Comparison of ENCODE assay signal across 11 mouse cellular contexts in the genomic region with DNA sequence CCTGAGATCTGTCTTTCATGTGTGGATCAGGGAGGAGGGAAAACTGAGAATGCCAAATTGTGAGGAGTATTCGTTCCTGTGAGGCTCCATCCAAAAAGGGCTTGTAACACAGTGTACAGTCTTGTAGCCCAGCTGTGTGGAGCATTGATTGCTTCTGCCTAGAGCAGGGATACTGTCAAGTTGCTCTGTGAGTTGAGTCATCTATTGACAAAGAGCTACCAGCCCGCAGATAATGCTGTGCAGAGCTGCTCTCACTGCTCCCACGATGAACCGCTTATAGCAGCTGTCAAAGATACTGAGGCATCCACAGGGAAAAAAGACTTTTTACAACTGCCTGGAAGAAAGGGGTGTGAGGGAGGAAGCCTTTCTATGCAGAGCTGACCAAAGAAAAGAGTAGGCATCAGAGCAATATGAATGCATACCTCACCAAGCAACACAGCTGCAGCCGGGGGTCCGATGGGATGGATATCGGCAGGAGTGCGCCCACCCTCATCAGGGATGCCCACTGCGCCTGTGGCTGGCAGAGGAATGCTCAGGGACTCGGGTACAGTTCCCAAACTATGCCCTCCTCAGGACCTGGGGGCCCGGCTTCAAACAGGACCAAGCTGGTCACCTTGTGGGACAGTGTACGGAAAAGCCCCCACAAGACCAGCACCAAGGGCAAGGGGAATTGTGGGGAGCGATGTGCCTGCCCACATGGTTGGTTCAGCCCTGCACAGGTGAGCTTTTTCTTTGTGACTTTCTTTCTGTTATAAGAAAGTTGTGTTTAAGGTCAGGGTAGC.
DNase-seq lines count a peak whose midpoint lies in the region; ATAC-seq and TF ChIP-seq lines count a peak whose summit lies in the region.
"Had no signal": no experiment of that assay in that cellular context is flagged by ENCODE, and none has a peak within 500 bp of the region (broad histone marks: within the 10 kb centered on the region; RNA-seq: fewer than 3 reads in every experiment).

No protein-coding gene starts in this region.

- H3K27me3 ChIP-seq in hindbrain, embryonic 11.5 days (ENCODE audit: control insufficient read depth, insufficient read depth, low read length), result no peaks in the 10 kb centered on the region
- no peaks in the 10 kb centered on the region for H3K27me3 ChIP-seq in hindbrain, embryonic 10.5 days (ENCODE audit: insufficient read depth, poor library complexity, severe bottlenecking)
- no peaks in the 10 kb centered on the region for H3K27me3 ChIP-seq in midbrain, postnatal 0 days (ENCODE audit: insufficient read depth, low read length)
- H3K27me3 ChIP-seq: CH12.LX had no signal

- no peak overlapping the region for H3K4me3 ChIP-seq in hindbrain, embryonic 11.5 days (ENCODE audit: low read depth, low read length)
- no peak overlapping the region for H3K4me3 ChIP-seq in hindbrain, embryonic 10.5 days
- no peak overlapping the region; the same call in 1 of the 2 replicates for H3K4me3 ChIP-seq in midbrain, postnatal 0 days (ENCODE audit: low read depth, low read length)

- H3K27ac ChIP-seq in hindbrain, embryonic 11.5 days (ENCODE audit: low read depth, low read length), result no peak overlapping the region
- no peak overlapping the region for H3K27ac ChIP-seq in hindbrain, embryonic 10.5 days
- no peak overlapping the region for H3K27ac ChIP-seq in midbrain, postnatal 0 days (ENCODE audit: low read depth, low read length)
- H3K27ac ChIP-seq: kidney, postnatal 0 days had no signal

- peak; percentile 49 for ATAC-seq in hindbrain, embryonic 11.5 days (ENCODE audit: low FRiP score)
- 0 out of 2 replicates have a peak, but pooled peaks have one; percentile 34 for ATAC-seq in midbrain, postnatal 0 days (ENCODE audit: low FRiP score)
- ATAC-seq in CD4-positive, CD25-positive, alpha-beta regulatory T cell, adult 4 months, result no peak

- H3K36me3 ChIP-seq in hindbrain, embryonic 11.5 days (ENCODE audit: control insufficient read depth, insufficient read depth, low read length), result no peaks in the 10 kb centered on the region
- no peaks in the 10 kb centered on the region for H3K36me3 ChIP-seq in hindbrain, embryonic 10.5 days
- no peaks in the 10 kb centered on the region for H3K36me3 ChIP-seq in midbrain, postnatal 0 days (ENCODE audit: insufficient read depth, low read length)

- TF ChIP-seq CTCF in midbrain, postnatal 0 days (IDR thresholded peaks at IDR 0.05), result no peak

- no peaks in the 10 kb centered on the region for H3K4me1 ChIP-seq in hindbrain, embryonic 11.5 days (replicated peaks; ENCODE audit: control insufficient read depth, insufficient read depth, low read length)
- 0 out of 2 replicates have a peak, but pooled peaks cover 2% of the 10 kb centered on the region for H3K4me1 ChIP-seq in hindbrain, embryonic 10.5 days (replicated peaks)
- no peaks in the 10 kb centered on the region for H3K4me1 ChIP-seq in midbrain, postnatal 0 days (ENCODE audit: insufficient read depth, low read length)

- H3K9ac ChIP-seq in hindbrain, embryonic 11.5 days (ENCODE audit: low read depth, low read length), result no peak overlapping the region
- no peak overlapping the region for H3K9ac ChIP-seq in midbrain, postnatal 0 days (replicated peaks; ENCODE audit: low read length, poor library complexity, severe bottlenecking)

- 79% methylated on average over 13 of the region's 13 CpGs for WGBS in hindbrain, embryonic 11.5 days
- 75% methylated on average over 13 of the region's 13 CpGs for WGBS in hindbrain, embryonic 10.5 days
- WGBS in midbrain, postnatal 0 days, result 66% methylated on average over 13 of the region's 13 CpGs

- H3K9me3 ChIP-seq in hindbrain, embryonic 11.5 days (ENCODE audit: control insufficient read depth, low read length), result no peaks in the 10 kb centered on the region
- H3K9me3 ChIP-seq in hindbrain, embryonic 10.5 days, result no peaks in the 10 kb centered on the region
- no peaks in the 10 kb centered on the region for H3K9me3 ChIP-seq in midbrain, postnatal 0 days (ENCODE audit: low read length)

- DNase-seq in hindbrain, embryonic 11.5 days (ENCODE audit: low spot score), result no peak
- no peak for DNase-seq in hindbrain, embryonic 10.5 days (ENCODE audit: low spot score)
- DNase-seq in adrenal gland, postnatal 4 days (ENCODE audit: low spot score in 2 of 2), result peak; percentile 2 to 12
- peak; percentile 60 to 81 for DNase-seq in layer of hippocampus, adult 18-20 months (ENCODE audit: low spot score in 2 of 2)
- DNase-seq in midbrain, postnatal 0 days (ENCODE audit: low spot score), result peak; percentile 33
- no peak for DNase-seq in testis, postnatal 10 days (ENCODE audit: low spot score)
- no peak for DNase-seq in urinary bladder, postnatal 25 days (ENCODE audit: low spot score)
- DNase-seq: lung, postnatal 14 days had no signal

- H3K4me2 ChIP-seq in hindbrain, embryonic 11.5 days (replicated peaks; ENCODE audit: low read depth, low read length), result no peak overlapping the region
- peak overlapping the region; percentile 20; the same call in 1 of the 2 replicates for H3K4me2 ChIP-seq in midbrain, postnatal 0 days (ENCODE audit: low read depth, low read length, poor library complexity, severe bottlenecking)

Comparison
In these comparisons a context has a peak if more than half of its experiments do, and no peak if none do; other contexts are left out.
1. DNase-seq: peak in adrenal gland, postnatal 4 days (2 of 2), layer of hippocampus, adult 18-20 months (2 of 2) and midbrain, postnatal 0 days (single experiment); none in hindbrain, embryonic 11.5 days (single experiment), hindbrain, embryonic 10.5 days (single experiment), testis, postnatal 10 days (single experiment) and urinary bladder, postnatal 25 days (single experiment).